Mouse (Mus musculus) retina, adult 2 months (tissue): ENCODE measurements around the gene Adgrg4.

Experiments
- DNase-seq: peaks from one replicate; pipeline ENCODE4 v3.0.0-alpha.2; 2012; ENCODE audit warnings: low read depth, low spot score

The Adgrg4 gene

GRCm38 (mm10) chrX:56869863-56870262 lies at the start of gene Adgrg4:
TSS of gene Adgrg4 (plus strand) at chrX:56870163.
- no peak for DNase-seq

- no peak for DNase-seq
Observed at GRCm38 (mm10) chrX:56821765-56822603, 48.0 kb upstream of the Adgrg4 start, which contains the start of gene Map7d3. TSS of gene Map7d3 (minus strand) at chrX:56822326.

DNA sequence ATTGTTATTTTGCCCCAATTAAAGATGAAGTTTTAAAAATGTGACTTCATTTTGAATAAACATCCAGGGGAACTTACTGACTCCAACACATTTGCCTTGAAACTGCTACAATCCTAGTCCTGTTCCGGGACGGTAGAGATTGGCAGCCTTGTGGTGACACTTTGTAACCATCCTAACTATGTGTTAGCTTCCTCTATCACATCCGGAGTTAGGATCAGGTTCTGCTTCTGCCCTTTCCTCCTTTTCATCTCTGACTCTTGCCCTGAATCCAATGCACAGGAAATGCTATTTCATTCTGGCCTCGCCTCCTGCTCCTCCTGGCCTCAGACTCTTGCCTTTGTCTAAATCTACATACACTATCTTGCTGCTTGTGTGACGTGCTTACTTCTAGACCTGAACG lies 42.5 kb upstream of the Adgrg4 start:
- no peak for DNase-seq

- no peak for DNase-seq
Observed at GRCm38 (mm10) chrX:56835842-56836241, 34.1 kb upstream of the Adgrg4 start.

DNA sequence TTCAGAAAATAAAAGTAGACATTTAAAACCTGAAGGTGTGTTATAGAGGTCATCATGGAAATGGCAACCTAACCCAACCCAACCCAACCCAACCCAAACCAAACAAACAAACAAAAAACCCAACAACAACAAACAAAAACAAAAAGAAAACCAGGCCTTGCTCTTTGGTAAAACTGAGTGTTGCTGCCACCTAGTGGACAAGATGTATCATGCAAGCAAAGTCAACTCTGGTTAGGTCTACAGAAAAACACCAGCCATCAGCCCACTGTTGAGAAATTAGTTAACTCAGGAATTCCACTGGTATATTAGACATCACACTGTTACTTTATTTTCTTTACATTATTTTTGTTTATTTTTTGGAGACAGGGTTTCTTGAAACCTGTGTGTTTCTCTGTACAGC lies 30.6 kb upstream of the Adgrg4 start:
- peak; percentile 9 for DNase-seq

- DNase-seq, result no peak
Observed at GRCm38 (mm10) chrX:56841255-56841654, 28.7 kb upstream of the Adgrg4 start.

DNA sequence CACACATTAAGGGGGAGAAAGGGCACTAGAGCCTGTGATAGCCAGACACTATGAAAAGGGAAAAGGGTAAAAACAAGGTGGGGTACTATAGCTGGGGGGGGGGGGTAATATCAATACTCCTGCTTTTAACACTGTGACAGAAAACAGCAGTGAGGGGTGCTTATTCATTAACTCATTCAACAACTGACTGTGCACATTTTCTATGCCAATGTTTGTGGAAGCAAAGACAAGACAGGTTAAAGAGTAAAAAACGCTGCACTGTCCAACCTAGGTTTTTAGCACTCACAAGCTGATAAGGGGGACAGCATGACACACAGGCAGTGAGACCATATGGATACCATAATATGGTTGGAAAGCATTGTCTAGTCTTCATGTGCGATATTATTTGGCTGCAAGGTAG lies 142.9 kb downstream of the Adgrg4 start:
- no peak for DNase-seq

DNA sequence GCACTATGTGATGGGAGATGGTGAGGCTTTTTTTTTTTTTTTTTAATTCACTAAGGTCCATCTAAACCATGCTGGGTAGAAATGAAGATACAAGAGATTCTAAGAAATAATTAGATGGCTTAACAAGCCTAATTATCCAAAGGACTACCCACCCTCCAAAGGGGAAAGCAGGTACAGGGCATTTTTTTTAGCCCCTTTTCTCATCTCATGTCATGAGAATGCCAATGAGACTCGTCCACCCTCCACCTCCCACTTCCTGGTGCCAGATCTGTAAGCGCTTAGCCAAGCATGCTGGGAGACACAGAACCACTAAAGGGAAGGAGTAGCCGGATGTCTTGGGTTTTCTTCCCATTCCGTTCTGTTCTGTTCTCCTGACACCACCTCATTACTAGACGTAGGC lies 172.8 kb downstream of the Adgrg4 start, which contains the start of gene Brs3:
Brs3 (plus strand) TSS at position 301 of the 400 bp plus-strand sequence.
- no peak for DNase-seq

GRCm38 (mm10) chrX:57043869-57044268 lies 173.9 kb downstream of the Adgrg4 start:
- DNase-seq, result no peak
